Mouse (Mus musculus) cerebellum, postnatal 4 days (tissue): ENCODE data around the gene Gm10490.
A peak's percentile ranks its signal among the peaks of the same experiment; 100 is the strongest.
"Not testable (repeated sequence)": the region's sequence is repeated elsewhere in the genome, so short reads cannot be mapped to it uniquely, and the experiment has no call there.

Source experiments
- DNase-seq, 2 experiments: peaks; one replicate each; pipeline ENCODE4 v3.0.0; 2022; ENCODE audit warnings: low spot score in 2 of 2, mixed read lengths in 1 of 2

Gene Gm10490

DNA sequence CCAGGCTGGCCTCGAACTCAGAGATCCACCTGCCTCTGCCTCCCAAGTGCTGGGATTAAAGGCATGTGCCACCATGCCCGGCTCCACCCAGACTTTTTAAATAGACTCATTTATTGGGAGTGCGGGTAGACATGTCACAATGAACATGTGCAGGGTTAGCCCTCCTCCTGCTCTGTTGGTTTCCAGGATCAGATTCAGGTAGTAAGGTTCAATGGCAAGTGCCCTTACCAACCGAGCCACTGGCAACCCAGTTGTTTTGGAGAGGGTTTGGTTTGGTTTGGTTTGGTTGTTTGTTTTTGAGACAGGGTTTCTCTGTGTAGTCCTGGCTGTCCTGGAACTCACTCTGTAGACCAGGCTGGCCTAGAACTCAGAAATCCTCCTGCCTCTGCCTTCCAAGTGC is at the start of gene Gm10490:
Gm10490 (plus strand) TSS at position 301 of the 400 bp plus-strand sequence.
- not testable (repeated sequence) for DNase-seq

DNA sequence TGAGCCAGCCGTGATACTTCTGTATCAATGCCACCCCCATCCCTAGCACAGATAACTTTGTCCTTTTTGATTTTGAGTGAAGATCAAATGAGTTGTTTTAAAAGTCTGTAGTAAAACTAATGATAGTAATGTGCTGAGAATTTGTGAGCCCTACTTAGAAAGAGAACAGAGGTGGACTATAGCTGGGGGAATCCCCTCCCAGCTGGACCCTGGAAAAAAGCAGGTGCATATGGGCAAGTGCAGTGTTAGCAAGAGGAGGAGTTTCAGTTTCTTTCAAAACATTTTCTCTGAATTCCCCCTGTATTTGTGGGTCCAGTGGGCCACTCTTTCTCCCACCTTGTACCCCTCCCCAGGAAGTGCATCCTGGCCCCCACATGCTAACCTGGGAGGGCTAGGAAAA is 46.2 kb upstream of the Gm10490 start:
- DNase-seq, result no peak

DNA sequence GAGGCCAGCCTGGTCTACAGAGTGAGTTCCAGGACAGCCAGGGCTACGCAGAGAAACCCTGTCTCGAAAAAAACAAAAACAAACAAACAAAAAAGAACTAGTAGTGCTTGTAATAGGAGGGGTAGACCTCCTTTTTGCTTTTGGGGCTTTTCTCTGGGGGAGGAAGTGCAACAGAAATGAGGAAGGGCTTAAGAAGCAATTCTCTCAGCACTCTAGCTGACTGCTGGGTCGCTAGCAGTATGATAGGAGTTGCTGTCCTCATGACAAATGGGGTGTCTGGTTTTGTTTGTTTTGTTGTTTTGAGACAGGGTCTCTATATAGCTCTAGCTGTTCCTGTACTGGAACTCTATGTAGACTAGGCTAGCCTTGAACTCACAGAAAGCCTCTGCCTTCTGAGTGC is 44.8 kb upstream of the Gm10490 start:
- no peak for DNase-seq

DNA sequence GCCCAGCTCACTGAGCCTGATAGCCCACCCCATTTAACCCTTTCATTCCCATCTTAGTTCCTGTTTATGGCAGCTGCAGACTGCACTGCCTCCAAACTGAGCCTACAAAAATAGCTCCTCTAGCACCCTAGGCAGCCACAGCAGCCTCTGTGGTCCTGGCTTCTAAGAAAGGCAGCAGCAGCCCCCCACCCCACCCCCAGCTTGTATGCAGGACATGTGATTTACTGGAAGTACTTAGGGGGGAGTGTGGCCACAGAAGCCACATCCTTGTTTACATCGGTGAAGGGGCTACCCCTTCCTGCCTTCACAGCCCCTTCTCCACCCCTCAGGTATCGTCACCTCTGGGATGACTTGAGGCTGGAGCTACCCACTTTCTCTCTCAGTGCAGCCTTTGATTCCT is 44.0 kb upstream of the Gm10490 start:
- DNase-seq, result no peak

DNA sequence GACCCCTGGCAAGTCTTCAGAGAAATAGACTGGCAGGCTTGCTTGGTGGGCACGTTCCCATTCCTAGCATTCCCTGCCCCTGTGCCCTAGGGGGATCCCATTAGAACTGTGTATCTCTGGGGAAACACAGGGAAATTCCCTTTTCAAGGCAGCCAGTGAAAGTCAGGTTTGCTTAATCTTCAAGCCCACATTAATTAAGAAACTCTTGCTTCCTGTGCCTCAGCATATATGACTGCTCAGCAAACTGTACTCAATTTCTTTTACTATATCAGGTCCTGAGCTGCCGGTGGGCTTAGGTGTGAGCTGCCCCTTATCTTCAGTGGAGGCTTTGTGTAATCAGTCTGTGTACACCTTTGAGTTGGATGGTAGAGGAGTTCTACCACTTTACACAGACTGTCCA is 43.6 kb upstream of the Gm10490 start:
- DNase-seq, result no peak

DNA sequence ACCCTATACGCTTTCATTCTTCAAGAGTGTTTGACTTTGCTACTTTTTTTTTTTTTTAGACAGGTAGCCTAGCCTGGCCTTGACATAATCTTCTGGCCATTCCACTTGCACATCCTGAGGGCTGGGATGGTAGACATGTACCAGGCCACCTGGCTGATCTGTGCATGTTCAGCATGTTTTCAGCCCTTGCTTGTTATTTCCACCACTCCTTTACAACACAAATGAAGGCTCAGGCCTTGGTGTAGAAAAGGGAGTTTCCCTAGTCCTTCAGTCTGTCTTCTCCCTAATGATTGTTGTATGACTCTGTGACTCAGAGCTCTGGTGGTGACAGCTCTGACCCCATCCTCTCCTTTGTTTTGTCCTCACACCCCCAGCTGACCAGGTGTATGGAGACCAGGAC is 42.2 kb upstream of the Gm10490 start:
- no peak for DNase-seq

DNA sequence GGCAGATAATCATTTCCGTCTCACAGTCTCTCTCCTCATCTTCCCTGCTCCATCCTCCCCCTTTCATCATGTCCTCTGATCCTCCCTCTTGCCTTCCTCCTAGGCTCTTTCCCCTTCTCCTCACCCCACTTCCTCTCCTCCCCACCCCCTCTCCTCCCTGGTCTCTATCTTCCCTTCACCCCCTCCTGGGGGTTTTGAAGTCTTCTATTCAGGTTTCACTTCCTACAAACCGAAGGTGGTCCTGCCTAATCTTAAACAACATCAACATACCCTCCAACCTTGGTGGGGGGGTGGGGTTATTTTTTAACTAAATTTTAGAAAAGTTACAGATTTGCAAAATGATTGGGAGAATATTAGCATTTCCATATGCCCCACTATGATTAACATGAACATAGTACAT is 40.8 kb upstream of the Gm10490 start:
- DNase-seq, result no peak

DNA sequence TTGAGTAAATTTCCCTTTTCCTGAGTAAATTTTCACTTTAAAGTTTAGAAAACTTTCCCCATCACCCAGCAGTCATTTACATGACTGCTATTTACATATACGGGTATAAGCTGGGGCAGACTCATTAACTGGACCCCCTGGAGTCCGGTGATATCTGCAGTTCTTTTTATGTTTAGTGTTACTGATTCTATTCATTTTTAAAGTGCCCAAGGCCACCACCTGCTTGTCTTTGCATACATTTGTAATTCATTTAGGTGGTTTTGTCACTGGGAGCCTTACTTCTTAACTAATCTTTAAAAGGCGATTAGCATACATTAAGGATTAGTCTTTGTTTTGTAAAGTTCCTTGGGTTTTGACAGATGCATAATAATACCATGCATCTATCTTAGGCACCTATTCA is 39.5 kb upstream of the Gm10490 start:
- DNase-seq, result no peak

DNA sequence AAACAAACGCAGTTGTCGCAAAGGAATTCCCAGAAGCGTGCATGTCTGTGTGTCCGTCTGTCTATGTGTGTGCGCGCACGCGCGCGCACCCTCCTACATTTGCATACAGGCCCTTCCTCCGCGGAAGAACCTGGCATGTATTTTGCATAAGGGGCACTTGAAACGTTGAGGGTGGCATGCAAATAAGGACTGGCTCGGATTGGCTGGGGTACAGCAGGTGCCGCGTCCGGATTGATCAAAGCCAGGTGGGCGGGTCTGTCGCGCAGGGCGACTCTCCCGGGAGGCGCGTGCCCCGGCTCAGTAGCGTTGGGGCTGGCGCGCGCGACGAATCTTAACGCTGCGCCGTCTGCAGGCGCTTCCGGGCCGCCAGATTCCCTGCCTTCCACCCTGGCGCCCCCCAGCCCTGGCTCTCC is 31.3 kb upstream of the Gm10490 start, which contains the start of gene Pim2:
Pim2 (plus strand) TSS at position 256 of the 413 bp plus-strand sequence.
- peak; percentile 44 to 72 for DNase-seq

DNA sequence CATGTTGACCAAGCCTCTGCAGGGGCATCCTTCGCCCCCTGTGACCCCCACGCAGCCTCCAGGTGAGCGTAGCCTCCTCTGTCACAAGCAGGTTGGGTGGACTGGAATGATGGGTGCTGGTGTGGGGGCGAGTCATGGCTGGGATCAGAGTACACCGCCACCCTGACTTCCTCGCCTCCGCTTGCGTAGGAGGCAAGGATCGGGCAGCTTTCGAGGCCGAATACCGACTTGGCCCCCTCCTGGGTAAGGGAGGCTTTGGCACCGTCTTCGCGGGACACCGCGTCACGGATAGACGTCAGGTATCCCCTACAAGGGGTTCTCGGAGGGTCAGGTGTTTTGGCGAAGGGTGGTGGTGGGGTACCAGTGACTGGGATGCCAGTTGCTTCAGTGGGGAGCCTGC is 30.8 kb upstream of the Gm10490 start:
- peak in 1 of 2 experiments; percentile 12 for DNase-seq

DNA sequence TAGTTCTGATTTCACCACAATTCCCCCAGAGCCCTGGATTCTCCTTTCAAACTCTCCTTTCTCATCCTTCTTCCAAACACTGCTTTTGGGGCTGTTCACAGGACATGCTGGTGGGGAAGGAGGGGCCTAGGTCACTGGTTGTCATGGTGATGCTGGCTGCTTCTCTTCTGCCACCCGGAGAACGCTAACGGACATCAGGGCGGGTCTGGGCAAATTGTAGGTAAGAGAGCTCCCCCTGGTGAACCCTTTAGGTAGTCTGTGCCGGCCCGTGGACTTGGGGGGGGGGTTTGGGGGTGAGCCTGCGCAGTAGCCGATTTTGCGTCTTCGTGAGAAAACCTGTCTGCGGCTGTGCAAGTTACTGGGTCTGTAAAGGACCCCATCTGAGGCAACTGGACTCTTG is 29.5 kb upstream of the Gm10490 start:
- DNase-seq, result peak in 1 of 2 experiments; percentile 57

DNA sequence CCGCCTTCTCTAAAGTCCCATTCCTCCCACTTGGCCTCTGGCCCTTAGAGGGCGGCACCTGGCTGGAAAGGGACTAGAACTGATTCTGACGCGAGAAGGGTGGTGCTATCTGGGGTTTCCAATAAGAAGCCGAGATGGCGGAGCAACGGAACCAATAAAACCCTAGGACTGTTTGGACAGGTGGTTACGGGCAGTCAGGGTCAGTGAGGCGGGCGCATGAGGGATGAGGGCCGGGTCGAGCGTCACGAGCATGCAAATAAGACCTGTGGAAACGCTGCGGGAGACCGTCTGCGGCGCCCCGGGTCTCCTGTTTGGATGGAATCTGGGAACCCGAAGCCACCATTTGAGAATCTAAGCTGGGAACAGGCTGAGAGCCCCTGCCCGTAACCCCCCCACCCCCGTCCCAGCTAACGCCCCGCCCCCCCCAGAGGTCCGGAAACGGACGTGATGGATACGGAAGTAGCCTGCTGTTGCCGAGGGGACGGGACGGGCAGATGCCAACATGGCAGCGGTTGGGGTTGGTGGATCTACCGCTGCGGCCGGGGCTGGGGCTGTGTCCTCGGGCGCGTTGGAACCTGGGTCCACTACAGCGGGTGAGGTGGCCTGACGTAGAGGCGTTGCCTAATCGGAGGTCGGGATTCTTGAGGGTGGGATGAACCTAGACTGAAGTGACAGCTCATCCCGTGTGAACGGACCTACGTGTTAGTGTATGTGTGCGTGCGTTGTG is 25.3 kb upstream of the Gm10490 start, which contains the start of gene Slc35a2:
Slc35a2 (plus strand) TSS at position 188 of the 727 bp plus-strand sequence.
- DNase-seq, result peak; percentile 39 to 73

DNA sequence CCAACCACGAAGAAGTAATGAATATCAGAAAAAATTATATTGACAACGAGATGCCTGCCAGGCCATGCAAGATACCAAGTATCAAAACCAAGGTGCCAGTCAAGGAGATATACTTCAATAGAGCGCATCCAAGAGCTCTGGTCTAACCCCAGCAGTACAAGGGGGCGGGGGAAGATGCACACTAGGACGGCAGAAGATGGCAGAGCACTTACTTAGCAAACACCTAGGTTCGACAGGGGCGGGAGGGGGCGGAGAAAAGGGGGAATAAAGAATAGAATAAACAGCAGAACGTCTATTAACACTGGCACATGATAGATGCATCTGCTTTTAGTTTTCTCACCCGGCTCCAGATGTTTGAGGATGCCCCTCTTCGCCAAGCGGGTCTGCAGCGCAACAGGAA is 11.1 kb upstream of the Gm10490 start:
- no peak for DNase-seq

DNA sequence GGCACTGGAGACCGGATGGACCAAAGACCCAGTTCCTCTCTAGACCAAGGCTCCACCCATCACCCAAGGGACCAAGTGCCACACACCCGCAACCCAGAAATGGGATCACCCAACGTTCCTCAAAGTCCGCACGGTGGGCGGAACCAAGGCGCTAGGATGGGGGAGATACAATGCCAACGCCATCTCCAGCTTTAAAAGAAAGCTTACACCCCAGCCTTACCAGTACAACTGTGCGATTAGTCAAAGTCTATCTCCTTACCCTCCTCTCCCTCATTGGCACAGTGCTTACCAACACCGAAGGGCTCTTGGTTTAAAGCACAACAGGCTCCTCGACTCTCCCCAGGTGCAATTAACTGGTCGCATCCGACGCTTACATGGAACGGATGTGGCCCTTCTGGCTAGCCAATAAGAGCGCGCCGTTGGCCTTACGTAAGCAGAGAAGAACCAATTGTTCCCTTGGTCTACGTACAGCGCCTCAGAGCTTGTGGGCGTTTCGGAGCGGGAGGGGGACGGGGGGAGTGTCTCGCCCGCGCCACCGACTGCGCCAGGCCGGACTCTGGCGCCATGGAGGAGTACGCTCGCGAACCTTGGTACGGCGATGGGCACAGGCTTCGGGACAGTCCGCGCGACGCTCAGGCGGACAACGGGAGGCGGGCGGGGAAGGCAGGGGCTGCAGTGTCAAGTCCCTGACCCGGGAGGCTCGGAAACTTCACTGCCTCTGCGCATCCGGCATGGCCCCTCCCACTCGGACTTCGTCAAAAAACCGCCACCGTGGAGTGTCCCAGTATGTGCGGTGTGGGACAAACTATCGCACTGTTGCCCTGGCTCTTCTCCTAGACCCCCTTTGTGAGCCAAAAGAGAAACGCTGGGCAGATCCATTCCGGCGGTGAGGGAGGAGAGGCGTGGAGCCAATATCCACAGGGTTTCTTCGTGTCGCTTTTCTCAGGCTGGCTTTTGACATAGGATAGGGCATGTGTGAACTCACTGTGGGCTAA is 10.2 kb upstream of the Gm10490 start, which contains the start of the genes Pqbp1 and Timm17b:
Pqbp1 (minus strand) TSS at position 390 of the 995 bp plus-strand sequence.
Timm17b (plus strand) TSS at position 478 of the 995 bp plus-strand sequence.
- peak; percentile 42 to 72 for DNase-seq

DNA sequence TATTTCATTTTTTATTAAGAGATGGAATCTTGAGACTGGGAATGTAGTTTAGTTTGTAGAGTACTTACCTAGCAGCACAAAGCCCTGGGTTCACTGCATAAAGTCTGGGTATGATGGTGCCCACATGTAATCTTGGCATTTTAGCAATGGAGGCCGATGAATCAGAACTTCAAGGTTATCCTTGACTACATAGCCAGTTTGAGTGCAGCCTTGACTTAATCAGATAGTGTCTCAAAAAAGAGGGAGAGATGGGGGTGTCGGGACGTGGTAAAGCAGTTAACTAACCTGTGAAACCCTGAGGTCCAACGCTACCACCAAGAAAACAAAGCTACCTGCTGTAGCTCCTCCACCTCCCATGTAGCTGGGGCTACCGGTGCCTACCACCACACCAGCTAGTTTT is 4.9 kb upstream of the Gm10490 start:
- DNase-seq, result no peak

DNA sequence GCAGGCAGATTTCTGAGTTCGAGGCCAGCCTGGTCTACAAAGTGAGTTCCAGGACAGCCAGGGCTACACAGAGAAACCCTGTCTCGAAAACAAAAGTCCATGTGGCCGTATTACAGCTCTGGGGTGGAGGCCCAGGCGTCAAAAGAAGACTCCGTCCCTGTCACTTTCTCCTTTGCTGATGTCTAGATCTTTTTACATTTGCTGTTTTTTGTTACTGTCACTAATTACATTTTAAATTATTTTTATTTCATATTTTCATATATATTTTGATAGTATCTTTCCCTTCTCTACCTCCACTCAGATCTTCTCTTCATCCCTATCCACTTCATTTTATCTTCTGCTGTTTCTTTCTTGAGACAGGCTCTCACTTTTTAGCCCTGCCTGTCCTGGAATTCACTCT is 1.6 kb upstream of the Gm10490 start, which contains the start of gene Gm10491:
Gm10491 (minus strand) TSS at position 101 of the 400 bp plus-strand sequence.
- DNase-seq, result no peak

DNA sequence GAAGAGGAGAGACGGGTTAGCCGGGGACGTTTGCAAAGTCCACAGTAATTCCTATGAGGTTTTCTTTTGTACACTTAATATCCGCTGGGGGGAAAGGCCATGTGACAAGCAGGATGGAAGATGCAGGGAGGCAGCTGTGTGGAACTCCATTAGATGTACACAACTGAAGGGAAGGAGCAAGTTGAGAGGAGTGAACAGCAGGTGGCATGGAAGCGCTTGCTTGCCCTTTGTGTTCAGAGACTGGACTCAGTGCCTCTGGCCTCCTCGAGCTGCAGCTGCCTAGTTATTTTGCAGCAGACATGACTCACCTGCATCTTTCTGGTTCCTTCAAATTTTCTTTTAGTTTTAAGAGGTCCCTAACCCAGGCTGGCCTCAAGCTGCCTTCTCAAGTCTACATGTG is 1.1 kb downstream of the Gm10490 start:
- DNase-seq, result no peak

DNA sequence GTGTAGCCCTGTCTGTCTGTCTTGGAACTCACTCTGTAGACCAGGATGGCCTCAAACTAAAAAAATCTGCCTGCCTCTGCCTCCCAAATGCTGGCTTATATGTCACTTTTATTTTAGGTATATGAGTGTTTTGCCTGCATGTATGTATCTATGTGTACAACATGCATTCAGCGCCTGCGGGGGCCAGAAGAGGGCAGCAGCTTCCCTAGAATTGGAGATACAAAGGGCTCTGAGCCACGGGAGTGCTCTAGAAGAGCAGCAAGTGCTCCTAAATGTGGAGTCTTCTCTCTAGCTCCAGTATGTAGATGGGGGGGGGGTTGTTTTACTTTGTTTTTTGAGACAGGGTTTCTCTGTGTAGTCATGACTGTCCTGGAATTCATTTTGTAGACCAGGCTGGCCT is 6.3 kb downstream of the Gm10490 start:
- peak in 1 of 2 experiments; percentile 21 for DNase-seq

DNA sequence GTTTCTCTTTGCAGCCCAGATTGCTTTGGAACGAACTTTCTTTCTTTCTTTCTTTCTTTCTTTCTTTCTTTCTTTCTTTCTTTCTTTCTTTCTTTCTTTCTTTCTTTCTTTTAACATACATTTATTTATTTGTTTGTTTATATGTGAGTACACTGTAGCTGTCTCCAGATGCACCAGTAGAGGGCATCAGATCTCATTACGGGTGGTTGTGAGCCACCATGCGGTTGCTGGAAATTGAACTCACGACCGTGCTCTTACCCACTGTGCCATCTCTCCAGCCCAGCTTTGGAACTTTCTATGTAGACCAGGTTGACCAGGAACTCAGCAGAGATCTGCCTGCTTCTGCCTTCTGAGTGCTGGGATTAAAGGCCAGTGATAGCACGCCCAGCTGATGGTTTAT is 8.6 kb downstream of the Gm10490 start:
- DNase-seq, result not testable (repeated sequence)

DNA sequence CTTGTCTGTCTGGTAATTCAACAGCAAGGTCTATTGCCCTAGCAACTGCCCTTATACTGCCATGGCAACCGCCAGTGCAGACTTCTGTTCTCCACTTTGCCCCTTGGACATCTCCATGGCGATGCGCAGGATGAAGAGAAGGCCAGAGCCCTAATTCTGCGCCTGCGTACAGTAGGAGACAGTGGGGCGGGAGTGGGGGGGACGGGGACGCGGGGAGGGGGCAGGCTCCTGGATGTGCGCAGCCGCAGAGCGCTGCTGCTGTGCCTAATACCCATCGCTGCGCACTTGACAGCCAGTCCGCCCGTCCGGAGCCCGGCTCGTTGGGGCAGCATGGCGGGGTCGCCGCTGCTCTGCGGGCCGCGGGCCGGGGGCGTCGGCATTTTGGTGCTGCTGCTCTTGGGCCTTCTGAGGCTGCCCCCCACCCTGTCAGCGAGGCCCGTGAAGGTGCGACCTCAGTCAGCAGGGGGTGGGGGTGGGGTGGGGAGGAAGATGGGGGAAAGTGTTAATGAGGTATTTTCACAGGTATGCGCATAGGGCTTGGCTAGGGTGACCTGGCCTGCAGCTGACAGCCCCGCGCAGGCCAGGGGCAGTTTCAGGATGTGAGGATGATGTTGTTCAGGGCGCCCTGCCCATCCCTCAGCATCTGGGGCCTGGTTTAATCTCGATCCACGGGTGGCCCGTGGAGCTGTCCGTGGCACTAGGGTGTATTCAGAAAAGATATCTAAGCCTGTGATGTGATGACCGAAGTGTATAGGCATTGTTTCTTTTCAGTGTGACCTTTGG is 10.4 kb downstream of the Gm10490 start, which contains the start of gene Pcsk1n:
Pcsk1n (plus strand) TSS at position 222 of the 783 bp plus-strand sequence.
- DNase-seq, result peak in 1 of 2 experiments; percentile 45

DNA sequence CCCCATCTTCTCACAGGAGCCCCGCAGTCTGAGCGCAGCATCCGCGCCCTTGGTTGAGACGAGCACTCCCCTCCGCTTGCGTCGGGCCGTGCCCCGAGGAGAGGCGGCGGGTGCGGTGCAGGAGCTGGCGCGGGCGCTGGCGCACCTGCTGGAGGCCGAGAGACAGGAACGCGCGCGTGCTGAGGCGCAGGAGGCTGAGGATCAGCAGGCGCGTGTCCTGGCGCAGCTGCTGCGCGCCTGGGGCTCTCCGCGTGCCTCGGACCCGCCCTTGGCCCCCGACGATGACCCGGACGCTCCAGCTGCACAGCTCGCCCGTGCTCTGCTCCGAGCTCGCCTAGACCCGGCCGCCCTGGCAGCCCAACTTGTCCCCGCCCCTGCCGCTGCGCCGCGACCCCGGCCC is 12.7 kb downstream of the Gm10490 start:
- peak in 1 of 2 experiments; percentile 16 for DNase-seq
